Mouse (Mus musculus) heart, postnatal 14 days (tissue): ENCODE results near the gene Ggt6. TPM values are rescaled to one million over a fixed set of nuclear protein-coding genes. Genes with fewer than 3 reads are reported as not detected.

Experiments
- microRNA-seq, 2 experiments: library from miRNA; unstranded; fragments of <30 nt; microRNA quantifications; one replicate each; pipeline ENCODE4 v1.2.0; 2021 to 2022
- total RNA-seq, 2 experiments: library from RNA; stranded (reverse); gene quantifications; 2 replicates each; pipeline ENCODE4 v1.2.3; 2021

The Ggt6 gene
- total RNA-seq, 2 experiments from 2014 or later: 0.39 TPM; not detected in 1

Small RNA genes within 50 kb of the gene (microRNA-seq; reads per million reads assigned to microRNA genes)
- 0 reads per million in 2 experiments for gene Mir6338

Other genes with a start within 250 kb of the Ggt6 start
- under 1 TPM; 0.41 to 0.74 TPM for gene Gm43951, start 228.7 kb upstream of the Ggt6 start, total RNA-seq
- 1 to 10 TPM; 4.7 to 5.2 TPM for gene 4933427D14Rik, start 228.1 kb upstream of the Ggt6 start, total RNA-seq
- gene Txndc17, start 228.0 kb upstream of the Ggt6 start, total RNA-seq: 10 to 100 TPM; 40.3 to 43.6 TPM
- 10 to 100 TPM in 1 of 2 experiments, 1 to 10 TPM in 1; 9.1 to 11.9 TPM for gene Med31, start 219.9 kb upstream of the Ggt6 start, total RNA-seq
- not detected for gene Slc13a5, start 168.3 kb upstream of the Ggt6 start, total RNA-seq
- gene Xaf1, start 133.9 kb upstream of the Ggt6 start, total RNA-seq: 10 to 100 TPM in 1 of 2 experiments, 1 to 10 TPM in 1; 8.9 to 10.7 TPM
- not detected for gene Fbxo39, start 121.1 kb upstream of the Ggt6 start, total RNA-seq
- gene Tekt1, start 73.1 kb upstream of the Ggt6 start, total RNA-seq: under 1 TPM in 1 of 2 experiments, not detected in 1; 0.26 TPM
- 10 to 100 TPM; 27.1 to 30.5 TPM for gene Smtnl2, start 23.8 kb upstream of the Ggt6 start, total RNA-seq
- gene Mybbp1a, start 5.8 kb downstream of the Ggt6 start, total RNA-seq: 10 to 100 TPM; 38.0 to 38.4 TPM
- gene Spns2, start 54.4 kb downstream of the Ggt6 start, total RNA-seq: 10 to 100 TPM; 16.5 to 16.8 TPM
- gene Spns3, start 115.0 kb downstream of the Ggt6 start, total RNA-seq: under 1 TPM in 1 of 2 experiments, not detected in 1; 0.10 TPM
- 10 to 100 TPM; 54.9 to 60.6 TPM for gene Ube2g1, start 171.8 kb downstream of the Ggt6 start, total RNA-seq